Mouse (Mus musculus) left cerebral cortex, postnatal 4 days (tissue): ENCODE data around the gene Rnf144b. TPM values are rescaled to one million over a fixed set of nuclear protein-coding genes. Genes with fewer than 3 reads are reported as not detected.
A peak's percentile ranks its signal among the peaks of the same experiment; 100 is the strongest.

ENCODE experiments used
- DNase-seq: peaks from one replicate; pipeline ENCODE4 v3.0.0-alpha.2; 2022
- intact Hi-C: fragments of 180-260 bp; cut with DNase I; formaldehyde crosslinking; loops from one replicate; pipeline ENCODE4 v1.15.1; 2025
- total RNA-seq, 2 experiments: library from RNA; stranded (reverse); gene quantifications; 2 replicates each; pipeline ENCODE4 v1.2.3; 2021

The Rnf144b gene
- total RNA-seq, 2 experiments from 2014 or later = 6.3 to 6.5 TPM

- intact Hi-C loops = no loop called here
- no peak for DNase-seq
Observed at GRCm38 (mm10) chr13:47170811-47171555, 48.5 kb downstream of the Rnf144b start.

- no peak for DNase-seq
- intact Hi-C loops = no loop called here
Observed at GRCm38 (mm10) chr13:47172891-47173290, 50.4 kb downstream of the Rnf144b start.

GRCm38 (mm10) chr13:47178182-47178581, 55.7 kb downstream of the Rnf144b start:
- intact Hi-C loops = no loop called here
- peak; percentile 49 for DNase-seq

GRCm38 (mm10) chr13:47180776-47181175, 58.3 kb downstream of the Rnf144b start:
- intact Hi-C loops = no loop called here
- no peak for DNase-seq

- intact Hi-C loops = no loop called here
Observed at GRCm38 (mm10) chr13:47182366-47182765, 59.9 kb downstream of the Rnf144b start.

GRCm38 (mm10) chr13:47183033-47183730, 60.7 kb downstream of the Rnf144b start:
- intact Hi-C loops = no loop called here
- DNase-seq = no peak

More at GRCm38 (mm10) chr13:47182366-47182765, 59.9 kb downstream of the Rnf144b start:
- no peak for DNase-seq

GRCm38 (mm10) chr13:47183771-47184170, 61.3 kb downstream of the Rnf144b start:
- intact Hi-C loops = no loop called here
- DNase-seq = no peak

- DNase-seq = no peak
- intact Hi-C loops = no loop called here
Observed at GRCm38 (mm10) chr13:47187836-47188235, 65.4 kb downstream of the Rnf144b start.

- intact Hi-C loops = no loop called here
- no peak for DNase-seq
Observed at GRCm38 (mm10) chr13:47189971-47190370, 67.5 kb downstream of the Rnf144b start.

GRCm38 (mm10) chr13:47192200-47192599, 69.7 kb downstream of the Rnf144b start:
- intact Hi-C loops = no loop called here
- DNase-seq = no peak

GRCm38 (mm10) chr13:47192771-47193170, 70.3 kb downstream of the Rnf144b start:
- DNase-seq = no peak
- intact Hi-C loops = no loop called here

GRCm38 (mm10) chr13:47193326-47194153, 71.1 kb downstream of the Rnf144b start:
- intact Hi-C loops = no loop called here
- DNase-seq = peak; percentile 36

GRCm38 (mm10) chr13:47194695-47195094, 72.2 kb downstream of the Rnf144b start:
- intact Hi-C loops = no loop called here
- DNase-seq = no peak

- intact Hi-C loops = no loop called here
- no peak for DNase-seq
Observed at GRCm38 (mm10) chr13:47195491-47195890, 73.0 kb downstream of the Rnf144b start.

- no peak for DNase-seq
- intact Hi-C loops = no loop called here
Observed at GRCm38 (mm10) chr13:47200011-47200670, 77.7 kb downstream of the Rnf144b start.

GRCm38 (mm10) chr13:47201962-47202624, 79.6 kb downstream of the Rnf144b start:
- DNase-seq = peak; percentile 10
- intact Hi-C loops = no loop called here

- DNase-seq = no peak
- intact Hi-C loops = no loop called here
Observed at GRCm38 (mm10) chr13:47210496-47210895, 88.0 kb downstream of the Rnf144b start.

GRCm38 (mm10) chr13:47210992-47211391, 88.5 kb downstream of the Rnf144b start:
- intact Hi-C loops = no loop called here
- DNase-seq = no peak

- intact Hi-C loops = no loop called here
- DNase-seq = no peak
Observed at GRCm38 (mm10) chr13:47211581-47211980, 89.1 kb downstream of the Rnf144b start.

- intact Hi-C loops = no loop called here
Observed at GRCm38 (mm10) chr13:47213817-47214216, 91.4 kb downstream of the Rnf144b start.

More at GRCm38 (mm10) chr13:47213817-47214216, 91.4 kb downstream of the Rnf144b start:
- no peak for DNase-seq
